Mouse (Mus musculus) megakaryocyte, embryonic 14.5 days (primary cell): ENCODE data around the gene Nme4.

Experiments
- FLI1 ChIP-seq: IDR thresholded peaks from 2 replicates; pipeline ENCODE4 v1.6.1; 2012; ENCODE audit warnings: low read length, inconsistent platforms, mixed read lengths
- GATA1 ChIP-seq: IDR thresholded peaks from 3 replicates; pipeline ENCODE4 v1.6.1; 2012; ENCODE audit warnings: mixed read lengths, low read length, inconsistent platforms, borderline replicate concordance

GRCm38 (mm10) chr17:26105619-26106018, 10.2 kb upstream of the Nme4 start:
- no peak for TF ChIP-seq FLI1
- TF ChIP-seq GATA1, result no peak
